Mouse (Mus musculus): ENCODE results near the gene Ccl26. TPM values are rescaled to one million over a fixed set of nuclear protein-coding genes. Genes with fewer than 3 reads are reported as not detected.

Ccl26 gene
- not detected in 2 replicates for polyA plus RNA-seq (2012; rRNA removed)

DNA sequence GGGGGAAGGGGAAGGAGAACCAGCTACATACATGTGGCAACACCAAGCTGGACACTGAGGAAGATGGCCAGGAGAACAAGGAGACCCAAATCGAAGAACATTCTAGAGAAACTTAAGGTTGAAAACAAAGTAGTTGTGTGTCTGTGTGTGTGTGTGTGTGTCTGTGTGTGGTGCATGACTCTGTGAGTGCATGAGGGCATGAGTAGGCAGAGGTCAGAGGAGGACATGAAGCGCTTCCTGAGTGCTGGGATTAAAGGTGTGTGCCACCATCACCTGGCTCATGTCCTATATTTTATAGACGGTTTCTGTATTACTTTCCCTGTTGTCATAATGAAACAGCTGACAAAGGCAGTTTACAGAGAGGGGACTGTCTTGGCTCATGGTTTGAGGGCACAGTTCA lies at the start of gene Ccl26:
TSS of gene Ccl26 (minus strand) at position 101 of the 400 bp plus-strand sequence.

DNA sequence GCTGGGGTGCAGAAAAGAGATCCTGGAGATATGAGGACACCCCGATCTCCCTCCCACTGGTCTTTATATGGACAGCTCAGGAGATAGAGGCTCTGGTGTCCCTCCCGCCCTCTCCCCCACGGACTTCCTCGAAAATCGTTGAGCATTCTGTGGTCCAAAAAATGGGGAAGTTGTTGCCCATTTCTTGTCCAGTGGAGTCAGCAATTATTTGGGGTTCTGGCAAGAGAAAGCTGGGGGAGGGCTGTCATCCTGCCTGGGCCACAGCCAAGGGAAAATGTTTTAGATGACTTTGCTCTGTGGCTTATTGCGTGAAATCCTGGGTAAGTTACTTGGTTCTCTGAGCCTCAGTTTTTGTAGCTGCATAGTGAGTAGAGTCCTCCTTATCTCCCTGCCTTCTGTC lies 9.6 kb upstream of the Ccl26 start, which contains the start of gene Ccl24:
TSS of gene Ccl24 (minus strand) at position 44 of the 400 bp plus-strand sequence.

DNA sequence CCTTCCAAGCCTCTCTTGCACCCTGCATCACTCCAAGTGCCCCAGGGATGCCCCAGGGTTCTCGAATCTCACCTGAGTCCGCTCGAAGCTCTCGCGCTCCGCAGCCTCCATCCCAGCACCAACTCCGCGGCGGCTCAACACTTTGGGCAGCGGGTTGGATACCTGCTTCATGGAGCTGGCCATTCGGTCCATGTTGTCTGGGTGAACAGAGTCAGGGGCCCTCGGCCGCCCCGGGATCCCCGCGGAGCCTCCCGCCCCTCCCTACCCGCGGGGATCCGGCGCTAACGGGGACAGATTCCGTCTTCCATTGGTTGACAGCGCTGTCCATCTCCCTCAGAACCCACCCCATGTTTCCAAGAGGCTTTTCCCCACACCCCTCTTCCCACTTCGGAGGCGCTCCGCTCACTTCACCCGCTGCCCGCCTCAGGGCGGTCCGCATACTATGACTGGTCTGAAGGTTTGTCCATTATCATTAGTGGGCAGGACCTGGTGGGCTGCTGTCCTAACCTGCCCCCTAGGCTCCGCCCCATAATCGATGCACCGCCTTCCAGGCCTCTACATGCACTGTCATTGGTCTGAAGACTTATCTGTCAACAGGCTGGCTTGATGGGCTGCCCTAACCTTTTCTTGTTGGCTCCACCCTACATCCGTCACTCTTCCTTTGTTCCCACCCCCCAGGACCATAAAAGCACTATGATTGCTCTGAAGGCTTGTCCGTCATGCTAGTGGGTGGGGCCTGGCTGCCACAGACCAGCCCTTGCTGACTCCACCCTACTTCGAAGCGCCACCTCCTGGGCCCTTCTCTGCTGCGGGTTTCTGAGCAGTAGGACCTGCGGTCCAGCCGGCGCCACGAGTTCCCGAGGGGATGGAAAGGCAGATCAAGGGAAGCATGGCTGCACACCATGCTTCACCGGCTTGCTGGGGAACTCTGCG lies 18.2 kb downstream of the Ccl26 start, which contains the start of gene Hip1:
TSS of gene Hip1 (minus strand) at position 256 of the 933 bp plus-strand sequence.

Other genes starting within 250 kb of the Ccl26 start
- gene Fkbp6, start 213.5 kb downstream of the Ccl26 start, polyA plus RNA-seq (2012; rRNA removed) = 0.14 and 0.24 TPM in 2 replicates
- 0.04 TPM in 1 of 2 replicates, not detected in the other for gene Trim50, start 210.3 kb downstream of the Ccl26 start, polyA plus RNA-seq (2012; rRNA removed)
- gene Nsun5, start 193.6 kb downstream of the Ccl26 start, polyA plus RNA-seq (2012; rRNA removed) = 46.8 and 47.4 TPM in 2 replicates
- 25.7 and 31.4 TPM in 2 replicates for gene Pom121, start 169.0 kb downstream of the Ccl26 start, polyA plus RNA-seq (2012; rRNA removed)
- gene Hip1, start 18.4 kb downstream of the Ccl26 start, polyA plus RNA-seq (2012; rRNA removed) = 39.5 and 45.0 TPM in 2 replicates
- 3.6 and 4.4 TPM in 2 replicates for gene Ccl24, start 9.5 kb upstream of the Ccl26 start, polyA plus RNA-seq (2012; rRNA removed)
- 48.0 and 49.9 TPM in 2 replicates for gene Rhbdd2, start 69.0 kb upstream of the Ccl26 start, polyA plus RNA-seq (2012; rRNA removed)
- gene Por, start 106.5 kb upstream of the Ccl26 start, polyA plus RNA-seq (2012; rRNA removed) = 123 and 133 TPM in 2 replicates
- 33.7 TPM in 2 replicates for gene Tmem120a, start 180.9 kb upstream of the Ccl26 start, polyA plus RNA-seq (2012; rRNA removed)
- gene Styxl1, start 214.8 kb upstream of the Ccl26 start, polyA plus RNA-seq (2012; rRNA removed) = 0.10 and 0.29 TPM in 2 replicates
- gene Mdh2, start 214.9 kb upstream of the Ccl26 start, polyA plus RNA-seq (2012; rRNA removed) = 471 TPM in 2 replicates
- 61.5 and 62.5 TPM in 2 replicates for gene Srrm3, start 243.3 kb upstream of the Ccl26 start, polyA plus RNA-seq (2012; rRNA removed)

All from central nervous system, embryonic 14 days (tissue).